Mouse (Mus musculus): ENCODE data around the gene Glis1. TPM values are rescaled to one million over a fixed set of nuclear protein-coding genes. Genes with fewer than 3 reads are reported as not detected.

The Glis1 gene
- polyA plus RNA-seq, 1 experiment from 2014 or later: 0.18 TPM

DNA sequence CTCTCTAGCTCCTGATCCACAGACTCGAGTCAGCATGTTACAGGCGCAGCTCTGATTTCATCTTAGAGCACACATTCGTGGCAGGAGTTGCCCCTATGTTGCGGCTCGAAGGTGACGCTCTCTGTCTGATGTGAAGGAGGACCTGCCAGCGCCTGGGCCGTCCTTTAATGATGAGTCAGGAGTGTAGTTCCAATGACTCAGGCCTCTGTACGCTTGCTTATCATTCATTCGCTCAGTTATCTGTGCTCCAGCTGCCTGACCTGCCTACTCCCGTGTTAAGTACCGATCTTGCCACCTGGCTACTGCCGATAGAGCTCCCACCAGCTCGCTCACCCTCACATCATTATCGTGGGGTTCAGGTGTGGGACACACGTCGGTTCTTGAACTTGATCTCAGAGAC, 24.5 kb downstream of the Glis1 start:
- Histone ChIP-seq H3K27ac (ENCODE audit: low read depth) (peak overlapping the region; percentile 48; the same call in 1 of the 2 replicates), H3K36me3 (replicated peaks; ENCODE audit: insufficient read depth, low read length) (no peaks in the 10 kb centered on the region), H3K9ac (replicated peaks) (no peak overlapping the region), H3K4me2 (ENCODE audit: low read depth, low read length) (peak overlapping the region; percentile 22; the same call in 1 of the 2 replicates), H3K27me3 (ENCODE audit: insufficient read depth, low read length) (no peaks in the 10 kb centered on the region), H3K4me1 (ENCODE audit: insufficient read depth) (peaks cover 6% of the 10 kb centered on the region), H3K9me3 (ENCODE audit: low read length) (no peaks in the 10 kb centered on the region), H3K4me3 (ENCODE audit: low read depth, low read length) (no peak overlapping the region)
- peak; percentile 96 for ATAC-seq
- WGBS (ENCODE audit: insufficient replicate concordance): 57% methylated on average over 17 of the region's 17 CpGs
- TF ChIP-seq EP300 (IDR thresholded peaks at IDR 0.05; ENCODE audit: low read depth) (peak; percentile 89), CTCF (IDR thresholded peaks at IDR 0.05; ENCODE audit: low read depth) (no peak)
- peak; percentile 29 for DNase-seq

DNA sequence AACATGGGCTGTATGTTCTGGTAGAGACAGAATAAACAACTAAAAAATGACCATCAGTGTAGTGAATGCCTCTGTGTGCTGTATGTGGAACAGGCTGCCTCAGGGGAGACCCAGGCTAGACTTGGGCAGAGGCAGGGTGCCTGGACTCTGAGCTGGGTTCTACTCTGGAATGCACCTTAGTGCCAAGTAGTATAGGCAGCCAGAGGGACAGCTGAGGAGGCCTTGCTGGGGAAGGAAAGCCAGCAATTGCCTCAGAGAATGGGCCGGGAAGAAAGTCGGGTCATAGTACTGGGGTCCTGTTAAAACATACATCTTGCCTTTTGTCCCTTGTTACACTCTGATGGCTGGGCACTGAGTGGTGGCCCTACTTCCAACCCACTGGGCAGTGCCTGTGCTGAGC, 25.1 kb downstream of the Glis1 start:
- Histone ChIP-seq H3K4me3 (ENCODE audit: low read depth, low read length) (no peak overlapping the region), H3K4me1 (ENCODE audit: insufficient read depth) (peaks cover 6% of the 10 kb centered on the region), H3K9me3 (ENCODE audit: low read length) (no peaks in the 10 kb centered on the region), H3K4me2 (ENCODE audit: low read depth, low read length) (no peak overlapping the region), H3K9ac (replicated peaks) (no peak overlapping the region), H3K27me3 (ENCODE audit: insufficient read depth, low read length) (no peaks in the 10 kb centered on the region), H3K27ac (ENCODE audit: low read depth) (no peak overlapping the region), H3K36me3 (replicated peaks; ENCODE audit: insufficient read depth, low read length) (no peaks in the 10 kb centered on the region)
- ATAC-seq: peak; percentile 18; the same call in 1 of the 2 replicates
- 84% methylated on average over 2 of the region's 2 CpGs for WGBS (ENCODE audit: insufficient replicate concordance)
- DNase-seq: no peak
- TF ChIP-seq EP300 (IDR thresholded peaks at IDR 0.05; ENCODE audit: low read depth) (no peak), CTCF (IDR thresholded peaks at IDR 0.05; ENCODE audit: low read depth) (no peak)

DNA sequence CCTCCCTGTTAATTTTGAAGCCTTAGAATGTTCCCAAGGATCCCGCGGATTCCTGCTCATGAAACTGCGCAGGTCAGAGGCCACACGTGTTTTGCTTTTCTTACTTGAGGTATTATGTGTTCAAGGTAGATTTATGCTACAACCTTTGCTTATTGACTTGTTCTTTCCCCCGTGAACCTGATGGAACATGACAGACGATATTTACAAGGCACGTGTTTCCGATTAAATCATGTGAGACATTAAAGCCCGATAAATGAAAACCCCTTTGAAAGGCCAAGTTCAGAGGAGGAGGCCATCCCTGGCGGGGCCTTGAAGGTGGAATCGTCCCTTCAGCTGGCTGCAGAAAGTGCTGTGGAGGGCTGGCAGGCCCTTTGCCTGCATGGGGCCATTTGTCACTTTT, 26.1 kb downstream of the Glis1 start:
- Histone ChIP-seq H3K27me3 (ENCODE audit: insufficient read depth, low read length) (no peaks in the 10 kb centered on the region), H3K4me1 (ENCODE audit: insufficient read depth) (peaks cover 6% of the 10 kb centered on the region), H3K9ac (replicated peaks) (no peak overlapping the region), H3K4me3 (ENCODE audit: low read depth, low read length) (no peak overlapping the region), H3K27ac (ENCODE audit: low read depth) (no peak overlapping the region), H3K36me3 (replicated peaks; ENCODE audit: insufficient read depth, low read length) (no peaks in the 10 kb centered on the region), H3K4me2 (ENCODE audit: low read depth, low read length) (no peak overlapping the region), H3K9me3 (ENCODE audit: low read length) (no peaks in the 10 kb centered on the region)
- ATAC-seq (no peak), DNase-seq (no peak)
- 82% methylated on average over 11 of the region's 11 CpGs for WGBS (ENCODE audit: insufficient replicate concordance)
- TF ChIP-seq CTCF (IDR thresholded peaks at IDR 0.05; ENCODE audit: low read depth) (no peak), EP300 (IDR thresholded peaks at IDR 0.05; ENCODE audit: low read depth) (no peak)

DNA sequence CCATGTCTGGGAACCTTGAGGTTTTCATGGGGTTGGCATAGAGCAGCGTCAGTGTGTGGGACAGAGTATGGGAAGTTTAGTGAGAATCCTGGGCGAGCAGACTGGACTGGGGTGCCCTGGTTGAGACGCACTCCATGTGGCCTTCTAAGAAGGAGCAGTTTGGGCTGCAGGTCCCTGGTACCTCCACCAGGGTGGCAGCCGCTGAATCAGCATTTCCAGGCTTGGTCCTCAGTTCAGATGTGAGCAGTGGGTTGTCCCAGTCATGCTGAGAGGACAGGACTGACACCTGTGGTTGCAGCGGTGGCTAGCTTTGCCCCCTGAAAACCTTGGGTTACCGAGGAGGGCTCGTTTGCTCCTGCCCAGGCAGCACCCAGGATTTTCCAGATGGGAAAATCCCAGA, 33.4 kb downstream of the Glis1 start:
- Histone ChIP-seq H3K4me2 (ENCODE audit: low read depth, low read length) (no peak overlapping the region), H3K9ac (replicated peaks) (no peak overlapping the region), H3K27me3 (ENCODE audit: insufficient read depth, low read length) (no peaks in the 10 kb centered on the region), H3K27ac (ENCODE audit: low read depth) (no peak overlapping the region), H3K4me1 (ENCODE audit: insufficient read depth) (no peaks in the 10 kb centered on the region), H3K36me3 (replicated peaks; ENCODE audit: insufficient read depth, low read length) (no peaks in the 10 kb centered on the region), H3K4me3 (ENCODE audit: low read depth, low read length) (no peak overlapping the region), H3K9me3 (ENCODE audit: low read length) (no peaks in the 10 kb centered on the region)
- DNase-seq: no peak
- ATAC-seq: no peak
- 62% methylated on average over 7 of the region's 7 CpGs for WGBS (ENCODE audit: insufficient replicate concordance)
- TF ChIP-seq EP300 (IDR thresholded peaks at IDR 0.05; ENCODE audit: low read depth) (no peak), CTCF (IDR thresholded peaks at IDR 0.05; ENCODE audit: low read depth) (peak; percentile 34; the same call in 1 of the 2 replicates)

DNA sequence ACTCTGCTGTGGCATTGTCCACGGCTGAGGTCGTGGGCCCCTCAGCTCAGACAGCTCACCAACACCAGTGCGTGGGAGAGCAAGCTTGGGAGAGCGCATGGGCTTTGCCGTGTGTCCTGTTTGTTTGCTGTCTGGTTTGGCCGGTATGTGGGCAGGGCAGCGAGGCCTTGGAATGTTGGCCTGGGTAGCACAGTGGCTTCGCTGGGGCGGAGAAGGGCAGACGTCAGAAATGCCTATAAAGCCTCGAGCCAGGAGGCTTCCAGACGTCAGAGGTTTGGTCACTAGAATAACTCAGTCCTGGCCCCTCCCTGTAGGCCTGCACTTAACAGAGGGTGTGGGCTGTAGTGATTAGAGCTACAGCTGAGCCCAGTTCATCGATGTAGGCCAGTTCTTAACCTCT, 33.9 kb downstream of the Glis1 start:
- 43% methylated on average over 13 of the region's 13 CpGs for WGBS (ENCODE audit: insufficient replicate concordance)
- no peaks in the 10 kb centered on the region for H3K9me3 ChIP-seq (ENCODE audit: low read length)
- no peak for DNase-seq
- H3K27ac ChIP-seq (ENCODE audit: low read depth): no peak overlapping the region
- no peak overlapping the region for H3K4me2 ChIP-seq (ENCODE audit: low read depth, low read length)
- TF ChIP-seq CTCF (IDR thresholded peaks at IDR 0.05; ENCODE audit: low read depth): no peak
- no peak for TF ChIP-seq EP300 (IDR thresholded peaks at IDR 0.05; ENCODE audit: low read depth)
- no peak overlapping the region for H3K9ac ChIP-seq (replicated peaks)
- no peak for ATAC-seq
- no peaks in the 10 kb centered on the region for H3K27me3 ChIP-seq (ENCODE audit: insufficient read depth, low read length)
- no peaks in the 10 kb centered on the region for H3K36me3 ChIP-seq (replicated peaks; ENCODE audit: insufficient read depth, low read length)
- H3K4me1 ChIP-seq (ENCODE audit: insufficient read depth): no peaks in the 10 kb centered on the region
- H3K4me3 ChIP-seq (ENCODE audit: low read depth, low read length): no peak overlapping the region

DNA sequence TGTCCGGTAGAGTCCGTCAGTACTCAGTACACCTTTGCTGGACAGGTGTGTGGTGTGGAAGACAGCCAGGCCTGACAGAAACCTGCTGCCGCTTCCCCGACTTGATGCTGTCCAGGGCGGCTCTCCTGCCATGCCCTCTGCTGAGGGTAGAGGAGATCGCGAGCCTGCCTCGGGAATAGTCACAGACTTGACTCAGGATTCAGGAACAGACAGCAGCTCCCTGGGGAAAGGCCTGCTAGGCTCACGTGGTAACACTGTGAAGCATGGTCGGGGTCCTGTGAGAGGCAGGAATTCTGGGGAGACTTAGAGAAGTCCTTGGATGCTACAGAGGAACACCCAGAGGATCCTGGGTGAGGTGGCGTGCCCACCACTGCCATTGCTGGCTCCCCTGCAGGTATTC, 34.4 kb downstream of the Glis1 start:
- ATAC-seq (no peak), DNase-seq (no peak)
- 75% methylated on average over 11 of the region's 11 CpGs for WGBS (ENCODE audit: insufficient replicate concordance)
- no peak for TF ChIP-seq EP300 (IDR thresholded peaks at IDR 0.05; ENCODE audit: low read depth)
- no peak for TF ChIP-seq CTCF (IDR thresholded peaks at IDR 0.05; ENCODE audit: low read depth)
- H3K27ac ChIP-seq (ENCODE audit: low read depth): no peak overlapping the region
- H3K4me1 ChIP-seq (ENCODE audit: insufficient read depth): no peaks in the 10 kb centered on the region
- no peaks in the 10 kb centered on the region for H3K27me3 ChIP-seq (ENCODE audit: insufficient read depth, low read length)
- no peak overlapping the region for H3K4me2 ChIP-seq (ENCODE audit: low read depth, low read length)
- H3K9ac ChIP-seq (replicated peaks): no peak overlapping the region
- H3K36me3 ChIP-seq (replicated peaks; ENCODE audit: insufficient read depth, low read length): no peaks in the 10 kb centered on the region
- no peak overlapping the region for H3K4me3 ChIP-seq (ENCODE audit: low read depth, low read length)
- H3K9me3 ChIP-seq (ENCODE audit: low read length): no peaks in the 10 kb centered on the region

DNA sequence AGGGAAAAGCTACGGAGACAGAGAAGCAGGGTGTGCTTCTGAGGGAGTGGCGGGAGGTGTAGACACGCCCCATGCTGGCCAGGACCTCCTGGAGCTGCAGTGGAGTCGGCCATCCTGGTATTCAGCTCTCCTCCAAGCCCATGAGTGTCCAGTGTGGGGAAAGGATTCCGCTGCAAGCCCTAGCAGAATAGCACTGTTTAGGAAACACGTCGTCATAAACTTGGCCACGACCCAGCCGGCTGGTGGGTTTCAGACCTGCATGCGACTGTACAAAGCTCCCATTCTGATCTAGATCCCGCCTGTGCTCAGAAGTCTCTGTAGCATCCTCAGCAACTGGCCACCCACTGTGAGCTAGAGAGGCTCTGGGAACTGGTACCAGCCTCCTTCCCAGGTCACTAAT, 41.9 kb downstream of the Glis1 start:
- H3K4me2 ChIP-seq (ENCODE audit: low read depth, low read length): no peak overlapping the region
- H3K27me3 ChIP-seq (ENCODE audit: insufficient read depth, low read length): no peaks in the 10 kb centered on the region
- TF ChIP-seq CTCF (IDR thresholded peaks at IDR 0.05; ENCODE audit: low read depth) (no peak), EP300 (IDR thresholded peaks at IDR 0.05; ENCODE audit: low read depth) (no peak)
- H3K9ac ChIP-seq (replicated peaks): no peak overlapping the region
- DNase-seq (no peak), ATAC-seq (no peak)
- no peak overlapping the region for H3K4me3 ChIP-seq (ENCODE audit: low read depth, low read length)
- H3K27ac ChIP-seq (ENCODE audit: low read depth): no peak overlapping the region
- no peaks in the 10 kb centered on the region for H3K4me1 ChIP-seq (ENCODE audit: insufficient read depth)
- no peaks in the 10 kb centered on the region for H3K9me3 ChIP-seq (ENCODE audit: low read length)
- 72% methylated on average over 11 of the region's 11 CpGs for WGBS (ENCODE audit: insufficient replicate concordance)
- H3K36me3 ChIP-seq (replicated peaks; ENCODE audit: insufficient read depth, low read length): no peaks in the 10 kb centered on the region
